ENCODE assay signal across 8 mouse cellular contexts in genomic region chr15:98092372-98093120, GRCm38 (mm10). TPM values are rescaled to one million over a fixed set of nuclear protein-coding genes. Genes with fewer than 3 reads are reported as not detected.
DNase-seq lines count a peak whose midpoint lies in the region; ATAC-seq and TF ChIP-seq lines count a peak whose summit lies in the region.

Gene Pfkm (plus strand): TSS chr15:98092589.

- H3K9me3 ChIP-seq in heart, embryonic 11.5 days (replicated peaks; ENCODE audit: control insufficient read depth, low read length), result no peaks in the 10 kb centered on the region

- H3K4me1 ChIP-seq in heart, embryonic 11.5 days (ENCODE audit: control insufficient read depth, insufficient read depth, low read length), result peaks cover 8% of the 10 kb centered on the region

- under 1% methylated on average over 26 of the region's 30 CpGs for WGBS in heart, embryonic 11.5 days (ENCODE audit: insufficient replicate concordance)

- peak within 1 kb of the TSS; percentile 94 for H3K4me3 ChIP-seq in heart, embryonic 11.5 days (ENCODE audit: low read depth, low read length)
- peak within 1 kb of the TSS; percentile 67 for H3K4me3 ChIP-seq in myocyte

- H3ac ChIP-seq in myocyte (ENCODE audit: control insufficient read depth, insufficient read length), result peak within 1 kb of the TSS; percentile 54

- H3K9ac ChIP-seq in heart, embryonic 11.5 days (ENCODE audit: low read depth, low read length), result peak within 1 kb of the TSS; percentile 96

- H3K79me2 ChIP-seq in myocyte (ENCODE audit: control insufficient read depth, insufficient read depth), result peaks cover 52% of the 10 kb centered on the region

- H3K27ac ChIP-seq in heart, embryonic 11.5 days (ENCODE audit: low read depth, low read length), result peak within 1 kb of the TSS; percentile 98

- H3K27me3 ChIP-seq in heart, embryonic 11.5 days (ENCODE audit: control insufficient read depth, insufficient read depth, low read length), result no peaks in the 10 kb centered on the region
- no peaks in the 10 kb centered on the region for H3K27me3 ChIP-seq in myocyte (ENCODE audit: control insufficient read depth, insufficient read depth, insufficient read length)

- DNase-seq in cerebellum, adult 9-10 months, result peak; percentile 39
- no peak for DNase-seq in cerebellum, adult 11 months
- DNase-seq in urinary bladder, adult 2 months (ENCODE audit: low spot score), result no peak
- no peak for DNase-seq in urinary bladder, postnatal 14 days (ENCODE audit: low spot score)
- DNase-seq in left cerebral cortex, postnatal 14 days (ENCODE audit: low spot score in 2 of 2), result no peak
- DNase-seq in spleen, adult 12 weeks (ENCODE audit: low spot score), result no peak

- no peak for TF ChIP-seq POLR2A in myocyte (IDR thresholded peaks at IDR 0.05; ENCODE audit: insufficient read length, low read depth)

- peak within 1 kb of the TSS; percentile 77 for H3K4me2 ChIP-seq in heart, embryonic 11.5 days
- H3K4me2 ChIP-seq in myocyte (ENCODE audit: low read depth), result peak within 1 kb of the TSS; percentile 90

- H3K36me3 ChIP-seq in heart, embryonic 11.5 days (ENCODE audit: control insufficient read depth, insufficient read depth, low read length), result no peaks in the 10 kb centered on the region
- H3K36me3 ChIP-seq in myocyte (ENCODE audit: control insufficient read depth, insufficient read depth), result peaks cover 12% of the 10 kb centered on the region

- intact Hi-C loops in left cerebral cortex, postnatal 14 days (cut with DNase I), result loop anchor here (2.0 to 5.0 kb wide), 3 partner anchors 16 to 75 kb away; partner anchors contain the start of genes Asb8 and Ccdc184

- ATAC-seq in heart, embryonic 11.5 days (replicated peaks; ENCODE audit: insufficient number of reproducible peaks, low FRiP score, low TSS enrichment), result no peak; the same call in 1 of the 2 replicates

TF ChIP-seq in myocyte, 11 proteins besides CTCF, POLR2A, EP300 and RAD21:
- TF ChIP-seq POLR2AphosphoS2 (IDR thresholded peaks at IDR 0.05; ENCODE audit: insufficient read length, low read depth) (no peak), TCF3 (IDR thresholded peaks at IDR 0.05; ENCODE audit: insufficient read length, low read depth) (no peak), CEBPB (IDR thresholded peaks at IDR 0.05; ENCODE audit: insufficient read depth, poor library complexity, severe bottlenecking) (no peak), E2F4 (IDR thresholded peaks at IDR 0.05; ENCODE audit: insufficient read depth) (no peak), MAX (IDR thresholded peaks at IDR 0.05; ENCODE audit: low read depth) (no peak), SRF (IDR thresholded peaks at IDR 0.05; ENCODE audit: control insufficient read depth, insufficient read length, low read depth) (no peak), MYOD1 (IDR thresholded peaks at IDR 0.05; ENCODE audit: control insufficient read depth in 1 of 3, insufficient read length in 2 of 3, low read depth in 2 of 3) (no peak), USF1 (IDR thresholded peaks at IDR 0.05; ENCODE audit: low read depth) (no peak), TCF12 (IDR thresholded peaks at IDR 0.05; ENCODE audit: insufficient read depth, poor library complexity, severe bottlenecking) (no peak), MYOG (IDR thresholded peaks at IDR 0.05; ENCODE audit: control insufficient read depth in 1 of 3, insufficient read depth in 1 of 3, insufficient read length in 2 of 3, low read depth in 2 of 3) (no peak), REST (IDR thresholded peaks at IDR 0.05; ENCODE audit: insufficient read depth, insufficient read length) (no peak)

RNA-seq across cellular contexts. Expression of gene Pfkm, which starts in this region (rescaled TPM):
- polyA plus RNA-seq in urinary bladder, adult 2 months (2012; rRNA removed), result 69.9 TPM in 2 replicates
- 49.3 and 68.3 TPM in 2 replicates for polyA plus RNA-seq in heart, embryonic 11.5 days (2014; fragmentation: Nextera tagmentation; extraction: Ambion mirVana)
- total RNA-seq in left cerebral cortex, postnatal 14 days (2021), result 100 to 1,000 TPM; 349 to 369 TPM
- polyA plus RNA-seq in myocyte (2012; fragmentation: generic; extraction: Trizol), result 401 TPM
